Mouse (Mus musculus) layer of hippocampus, postnatal 25 days (tissue): ENCODE measurements around the gene Fam174b. TPM values are rescaled to one million over a fixed set of nuclear protein-coding genes. Genes with fewer than 3 reads are reported as not detected.

Experiments
- DNase-seq, 2 experiments: peaks; one replicate each; pipeline ENCODE4 v3.0.0; 2022; ENCODE audit warnings: mixed read lengths in 2 of 2, low spot score in 1 of 2; ENCODE audit errors: extremely low spot score in 1 of 2
- total RNA-seq, 2 experiments: library from RNA; stranded (reverse); gene quantifications; 2 replicates each; pipeline ENCODE4 v1.2.3; 2021

The Fam174b gene
- total RNA-seq, 2 experiments from 2014 or later = 29.2 to 29.6 TPM

DNA sequence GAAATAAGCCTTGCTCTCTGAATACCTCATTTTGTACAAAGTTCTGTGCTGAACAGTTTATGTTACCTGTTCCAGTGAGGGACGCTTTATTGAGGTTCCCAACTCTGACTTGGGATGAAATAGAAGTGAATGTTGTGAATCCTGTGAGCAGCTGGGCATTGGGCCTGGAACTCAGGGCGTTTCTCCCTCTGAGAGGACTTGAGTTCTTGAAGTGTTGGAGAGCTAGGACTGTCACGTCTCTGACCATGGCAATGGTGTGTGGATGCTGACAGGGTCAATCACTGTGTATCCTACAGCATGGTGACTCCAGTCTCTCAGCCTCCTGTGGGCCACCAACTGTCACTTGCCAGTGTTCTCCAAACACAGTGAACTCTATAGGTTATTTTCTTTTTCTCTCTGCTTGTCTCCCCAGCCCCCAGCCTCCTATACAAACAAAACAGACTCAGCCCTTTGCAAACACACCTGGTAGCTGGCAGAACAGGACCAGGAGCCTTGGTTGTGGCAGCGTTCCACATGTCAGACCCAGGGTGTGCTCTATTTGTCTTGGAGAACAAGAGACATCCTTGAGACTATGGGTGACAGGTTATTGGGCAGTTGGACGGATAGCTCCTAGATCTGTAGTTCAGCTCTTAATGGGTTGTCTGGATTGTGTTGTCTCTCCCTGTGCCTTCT is 8.5 kb downstream of the Fam174b start:
- no peak for DNase-seq

DNA sequence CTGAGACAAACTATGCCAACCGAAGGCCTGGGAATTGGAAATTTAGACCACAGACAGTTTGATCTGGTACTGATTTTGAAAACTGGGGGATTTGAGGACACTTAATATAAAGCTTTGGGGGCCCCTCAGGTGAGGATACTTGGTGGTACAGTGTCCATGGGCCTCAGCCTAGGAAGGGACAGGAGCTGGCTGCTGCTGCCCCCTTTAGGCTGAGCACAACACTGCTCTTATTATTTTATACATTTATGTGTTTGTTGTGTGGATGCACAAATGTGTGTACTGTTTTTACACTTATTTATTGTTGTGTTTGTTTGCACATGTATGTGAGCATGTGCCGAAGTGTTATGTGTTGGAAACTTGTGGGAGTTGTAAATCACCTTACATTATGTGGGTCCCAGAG is 9.2 kb downstream of the Fam174b start:
- peak in 1 of 2 experiments; percentile 20 for DNase-seq

DNA sequence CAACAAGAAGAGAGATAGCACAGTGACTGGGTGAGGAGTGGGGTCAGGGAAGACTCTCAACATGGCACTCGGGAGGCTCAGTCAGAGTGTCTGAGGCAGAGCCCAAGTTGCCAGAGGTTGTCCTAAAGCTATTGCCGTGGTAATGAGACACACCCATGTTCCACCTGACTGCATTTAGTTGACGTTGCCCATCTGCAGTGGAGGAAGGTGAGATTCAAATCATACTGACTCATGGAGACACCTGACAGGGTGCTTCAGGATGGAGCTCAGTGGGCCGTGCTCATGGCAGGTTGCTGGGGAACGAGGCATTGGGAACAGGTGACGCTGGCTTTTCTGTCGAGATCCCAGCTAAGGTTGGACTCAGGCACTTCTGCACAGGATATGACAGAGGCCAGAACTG is 9.9 kb downstream of the Fam174b start:
- DNase-seq = no peak

DNA sequence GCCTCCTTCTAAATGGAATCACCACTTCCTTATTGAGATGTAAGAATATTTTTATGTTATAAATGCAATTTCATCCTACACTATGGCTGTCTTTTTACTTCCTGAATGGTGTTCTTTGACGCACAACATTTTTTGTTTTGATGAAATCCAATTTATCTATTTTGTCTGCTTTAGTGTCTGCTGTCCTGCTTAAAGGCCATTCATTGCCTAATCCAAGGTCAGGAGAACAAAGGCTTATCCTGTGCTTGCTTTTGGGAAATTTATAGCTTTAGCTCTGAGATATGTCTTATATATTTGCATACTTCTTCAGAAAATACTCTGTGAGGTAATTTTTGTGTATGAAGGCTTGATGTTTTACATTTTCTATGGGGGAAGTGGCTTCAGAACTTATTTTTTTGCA is 13.5 kb downstream of the Fam174b start:
- DNase-seq = no peak

DNA sequence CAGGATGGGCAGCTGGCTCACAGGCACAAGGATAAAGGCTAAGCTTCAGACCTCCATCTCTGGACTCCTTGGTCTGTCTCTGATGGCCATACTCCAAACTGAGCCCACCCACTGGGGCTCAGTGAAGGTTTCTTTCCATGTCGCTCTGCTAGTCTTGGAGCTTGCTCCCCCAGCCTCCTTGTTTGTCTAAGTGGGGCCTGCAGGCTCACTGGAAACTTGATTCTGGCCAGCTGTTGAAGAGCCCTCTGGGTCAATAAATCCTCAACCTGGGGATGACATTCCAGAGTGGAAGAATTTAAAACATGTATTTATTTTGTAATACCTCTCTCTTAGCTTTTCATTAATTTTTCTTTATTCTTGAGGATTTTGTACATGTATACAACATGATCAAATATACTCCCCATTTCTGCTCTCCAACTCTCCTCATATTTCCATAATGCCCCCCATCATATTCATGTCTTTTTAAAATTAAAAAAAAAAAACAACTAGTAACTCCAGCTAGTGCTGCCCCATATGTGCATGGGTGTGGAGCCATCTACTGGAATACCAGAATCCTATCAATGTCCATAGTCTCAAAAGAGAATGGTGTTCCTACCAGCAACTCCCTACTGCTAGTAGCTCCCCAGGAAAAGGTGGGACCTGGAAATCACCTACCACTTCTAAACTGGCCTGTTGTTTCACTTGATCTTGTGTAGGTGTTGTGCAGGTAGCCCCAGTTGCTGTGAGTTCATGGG is 15.4 kb downstream of the Fam174b start:
- no peak for DNase-seq

DNA sequence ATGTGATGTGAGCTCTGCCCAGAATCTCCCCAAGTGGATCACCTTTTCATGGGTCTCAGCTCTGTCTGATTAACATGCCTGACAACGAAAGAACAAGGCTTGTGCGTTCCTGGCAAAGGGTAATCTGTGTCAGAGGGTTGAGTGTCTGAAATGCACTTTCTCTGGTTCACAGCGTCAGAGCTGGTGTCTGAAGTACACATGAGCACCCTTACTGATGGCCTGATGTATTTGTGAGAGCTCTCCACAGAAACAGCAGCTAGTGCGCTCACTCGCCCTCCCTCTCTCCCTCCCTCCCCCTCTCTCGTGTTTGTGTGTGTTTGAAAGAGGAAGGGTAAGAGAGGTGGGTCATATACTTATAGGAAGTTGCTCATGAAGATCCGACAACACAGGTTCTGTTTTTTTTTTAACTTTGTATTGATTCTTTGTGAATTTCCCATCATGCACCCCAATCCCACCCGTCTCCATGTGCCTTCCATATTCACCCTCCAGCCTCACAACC is 21.6 kb downstream of the Fam174b start:
- DNase-seq = no peak

DNA sequence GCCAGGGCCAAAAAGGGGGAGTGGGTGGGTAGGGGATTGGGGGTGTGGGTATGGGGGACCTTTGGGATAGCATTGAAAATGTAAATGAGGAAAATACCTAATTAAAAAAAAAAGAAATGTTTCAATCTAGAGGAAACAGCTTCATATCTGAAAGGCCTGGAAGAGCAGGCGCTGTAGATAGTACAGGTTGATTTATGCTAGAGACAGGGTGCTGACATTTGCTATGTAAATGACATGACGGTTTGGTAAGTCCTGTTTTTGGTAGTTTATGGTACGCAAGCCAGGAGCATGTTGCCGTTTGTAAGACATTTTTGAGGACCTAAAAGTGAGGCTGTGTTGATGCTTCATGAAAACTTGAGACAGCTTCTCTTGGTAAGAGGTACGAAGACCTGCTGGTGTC is 24.6 kb downstream of the Fam174b start:
- no peak for DNase-seq

DNA sequence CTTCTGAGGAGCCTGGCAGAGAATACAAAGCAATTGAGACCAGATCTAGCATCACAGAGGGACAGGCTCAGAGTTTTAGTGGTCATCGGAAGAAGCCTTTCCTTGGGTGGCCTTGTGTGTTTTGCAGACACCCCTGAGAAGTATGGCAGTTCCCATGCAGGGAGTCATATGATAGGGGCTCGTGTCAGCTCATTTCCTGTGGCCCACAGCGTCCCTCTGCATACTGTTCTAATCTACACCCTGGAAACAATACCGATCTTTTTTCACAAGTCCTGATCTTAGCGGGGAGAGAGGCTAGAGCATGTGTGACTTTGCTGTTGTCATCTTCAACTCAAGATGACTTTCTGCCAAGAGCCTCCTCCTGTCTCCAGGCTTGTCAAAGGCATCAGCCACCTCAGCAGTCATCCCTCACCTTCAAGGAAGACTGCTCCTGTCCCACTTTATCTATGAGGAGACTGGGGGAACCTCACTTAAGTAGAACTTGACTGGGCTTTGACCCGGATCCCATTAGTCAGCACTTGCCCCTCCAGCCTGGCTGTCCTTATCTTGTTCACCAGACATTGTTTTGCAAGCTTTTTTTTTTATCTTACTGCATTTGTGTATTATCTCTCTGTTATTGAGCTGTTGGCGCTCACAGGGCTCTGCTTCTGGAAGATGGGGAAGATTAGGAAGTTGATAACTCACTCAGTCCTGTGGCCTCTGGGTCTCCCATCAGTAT is 25.2 kb downstream of the Fam174b start:
- DNase-seq = no peak

DNA sequence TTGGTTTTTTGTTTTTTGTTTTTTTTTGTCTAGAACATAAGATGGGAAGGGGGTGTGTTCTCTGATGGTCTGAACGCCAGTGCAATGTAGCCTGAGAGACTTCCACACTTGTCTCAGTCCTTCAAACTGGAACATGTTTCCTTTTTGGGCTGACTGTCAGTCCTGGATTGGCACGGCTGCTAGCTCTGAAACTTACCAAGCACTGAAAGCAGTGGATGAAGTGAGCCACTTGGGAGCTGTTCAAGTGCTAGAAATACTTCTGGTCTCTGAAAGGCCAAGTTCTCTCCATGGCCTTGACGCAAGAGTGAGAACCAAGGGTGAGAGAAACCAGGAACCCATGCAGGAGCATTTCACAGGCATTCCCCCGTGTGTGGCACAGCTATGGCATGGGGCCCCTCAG is 29.1 kb downstream of the Fam174b start:
- no peak for DNase-seq

DNA sequence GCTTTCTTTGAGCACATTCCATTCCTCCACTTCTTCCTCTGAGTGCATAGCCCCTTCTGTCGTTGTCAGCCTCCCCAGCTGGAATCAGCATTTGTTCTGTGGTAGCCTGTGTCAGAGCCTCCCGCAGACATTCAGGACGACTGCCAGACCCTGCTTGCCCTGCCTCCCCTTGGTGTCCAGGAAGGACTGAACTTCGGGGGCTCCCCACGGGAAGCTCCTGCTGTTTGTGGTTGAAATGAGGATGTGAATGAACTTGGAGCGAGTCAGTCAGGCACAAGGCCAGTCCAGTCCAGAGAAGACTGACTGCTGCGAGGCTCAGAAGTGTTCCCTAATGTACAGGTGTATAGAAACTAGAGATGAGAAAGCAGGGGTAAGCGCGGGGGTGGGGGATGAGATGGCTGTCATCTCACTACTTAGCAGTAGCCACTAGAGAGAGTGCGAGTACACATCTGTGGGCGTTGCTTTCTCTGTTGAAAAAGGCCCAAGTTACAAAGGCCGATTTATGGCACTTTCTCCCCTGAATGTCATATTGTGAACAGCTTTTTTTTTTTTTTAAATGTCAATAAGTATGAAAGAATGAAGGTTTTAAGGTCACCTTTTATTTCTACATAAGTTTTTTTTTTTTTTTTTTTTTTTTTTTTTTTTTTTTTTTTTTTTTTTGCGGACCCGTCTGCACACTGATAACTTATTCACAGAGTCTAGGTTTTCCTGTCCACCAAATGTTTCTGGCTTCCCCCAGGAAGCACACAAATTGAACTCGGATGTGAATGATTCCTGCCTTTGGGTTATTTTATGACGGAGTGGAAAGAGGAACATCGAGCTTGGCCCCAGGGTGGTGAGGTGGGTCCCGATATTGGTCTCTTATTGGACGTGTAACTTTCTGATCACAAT is 31.5 kb downstream of the Fam174b start:
- no peak for DNase-seq

DNA sequence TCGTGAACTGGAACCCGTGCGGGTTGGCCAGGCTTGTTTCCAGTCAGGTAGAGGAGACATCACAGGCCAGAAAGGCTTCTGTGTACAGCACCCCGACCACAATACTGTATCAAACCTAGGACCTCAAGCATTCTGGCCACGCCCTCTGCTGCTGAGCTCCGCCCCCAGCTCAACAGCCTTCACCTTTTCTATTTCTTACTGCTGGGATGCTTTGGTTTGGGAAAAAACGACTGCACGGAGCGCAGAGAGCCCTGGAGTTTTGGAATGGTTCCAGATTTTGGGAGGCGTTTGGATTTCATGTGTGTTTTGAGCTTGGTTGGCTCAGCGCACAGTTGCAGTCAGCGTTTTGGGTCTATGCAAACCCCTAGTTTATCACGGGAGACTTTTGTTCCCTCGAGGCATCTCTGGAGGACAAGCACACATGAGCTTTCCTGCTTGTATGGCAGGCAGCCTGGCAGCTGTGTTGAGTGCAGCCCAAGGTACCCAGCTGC is 32.2 kb downstream of the Fam174b start:
- no peak for DNase-seq

DNA sequence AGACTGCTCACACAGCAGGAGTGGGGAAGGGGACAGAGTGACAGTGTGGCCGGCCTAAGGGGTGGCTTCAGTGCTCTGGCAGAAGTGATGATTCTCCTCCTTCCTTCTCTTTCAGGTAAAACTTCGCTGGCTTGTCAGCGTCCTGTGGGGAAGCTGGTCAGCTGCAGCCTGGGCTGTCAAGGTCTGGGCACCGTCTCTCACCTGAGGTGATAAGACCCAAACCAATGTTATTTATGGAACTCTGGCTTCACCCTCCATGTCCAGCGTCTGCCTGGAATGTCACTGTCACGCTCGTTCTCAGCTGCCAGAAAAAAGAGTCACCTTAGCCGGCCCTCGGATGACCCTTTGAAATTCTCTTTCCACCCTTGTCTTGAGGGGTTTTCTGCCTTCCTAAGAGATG is 34.7 kb downstream of the Fam174b start:
- DNase-seq = no peak

DNA sequence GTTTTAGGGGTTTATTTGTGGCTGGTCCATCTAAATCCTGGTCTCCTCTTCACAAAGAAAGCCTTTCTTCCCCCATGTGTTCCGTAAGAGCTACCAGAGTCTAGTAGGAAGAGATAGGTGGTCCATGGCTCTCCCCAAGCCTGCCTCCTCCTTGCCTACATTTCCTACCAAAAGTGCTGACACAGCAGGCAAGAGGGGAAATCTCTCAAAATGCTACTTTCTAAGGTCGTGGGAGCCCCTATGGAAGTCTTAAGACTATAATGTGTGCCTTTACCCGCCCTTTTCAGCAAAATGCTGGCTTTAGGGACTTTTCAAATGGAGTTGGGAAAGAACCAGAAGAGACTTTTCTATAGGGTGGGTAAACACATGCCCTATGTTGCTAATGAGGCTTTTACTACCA is 37.7 kb downstream of the Fam174b start:
- no peak for DNase-seq

DNA sequence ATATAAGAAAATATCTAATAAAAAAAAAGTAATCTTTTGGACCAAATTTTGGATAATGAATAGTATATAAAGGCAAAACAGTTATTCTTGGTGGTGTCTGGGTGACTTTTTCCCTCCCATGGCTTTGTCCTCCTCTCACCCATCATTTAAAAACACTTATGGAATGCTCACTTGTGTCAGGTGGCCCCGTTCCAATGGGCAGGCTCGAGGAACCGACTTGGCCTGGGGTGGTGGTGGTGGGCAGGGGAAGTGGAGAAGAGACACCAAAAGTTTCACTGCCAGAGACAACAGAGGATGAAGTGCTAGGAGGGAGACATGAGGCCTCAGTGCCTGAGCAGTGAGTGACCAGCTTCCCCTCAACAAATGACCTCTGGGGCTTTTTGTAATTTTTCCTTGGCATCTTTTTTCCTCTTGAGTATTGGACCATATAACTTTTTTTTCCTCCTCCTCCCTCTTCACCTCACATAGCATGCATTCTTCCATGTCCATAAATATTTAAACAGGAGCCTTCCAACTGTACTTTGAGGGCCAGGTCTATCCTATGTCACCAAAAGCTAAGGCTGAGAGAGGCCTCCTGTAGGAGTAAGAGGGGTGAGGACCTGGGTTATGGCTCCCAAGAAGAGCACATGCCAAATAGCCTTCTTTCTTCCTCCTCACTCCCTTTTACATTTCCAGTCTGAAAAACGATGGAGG is 44.8 kb downstream of the Fam174b start:
- DNase-seq = no peak

DNA sequence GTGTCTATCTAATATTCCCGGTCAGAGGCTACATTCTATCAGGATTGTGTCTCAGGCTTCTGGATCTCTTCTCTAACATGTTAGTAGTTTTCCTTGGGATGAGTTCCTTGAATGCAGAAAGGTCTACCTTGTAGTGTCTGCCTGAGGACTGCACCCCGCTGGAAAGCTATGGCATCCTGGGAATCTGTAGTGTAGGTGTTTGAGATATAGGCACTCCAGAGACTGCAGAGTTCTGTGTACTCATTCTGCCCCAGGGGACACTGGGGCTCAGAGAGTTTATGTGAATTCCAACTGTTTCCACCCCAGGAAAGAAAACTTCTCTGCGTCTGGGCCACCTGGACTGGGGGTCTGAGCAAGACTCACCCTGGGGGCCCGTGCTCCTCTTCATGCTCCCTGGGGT is 45.7 kb downstream of the Fam174b start:
- no peak for DNase-seq

DNA sequence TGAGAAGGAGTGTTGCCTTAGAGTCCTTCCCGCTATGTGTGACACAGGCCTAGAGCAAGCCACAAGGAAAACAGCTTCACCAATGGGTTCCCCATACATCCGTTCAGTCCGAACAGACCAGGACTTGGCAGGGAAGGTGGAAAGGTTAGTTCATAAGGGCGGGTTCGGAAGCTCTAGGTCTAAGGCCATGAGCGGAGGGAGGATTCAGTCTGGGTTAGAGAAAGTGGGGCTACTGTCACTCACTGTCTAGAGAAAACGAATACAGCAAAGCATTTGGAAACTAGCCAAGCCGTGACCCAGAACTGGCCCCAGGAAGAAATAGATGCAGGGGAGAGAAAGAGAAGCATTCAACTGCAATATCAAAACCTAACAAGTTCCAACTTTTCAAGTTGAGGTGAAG is 47.4 kb downstream of the Fam174b start:
- DNase-seq = no peak

DNA sequence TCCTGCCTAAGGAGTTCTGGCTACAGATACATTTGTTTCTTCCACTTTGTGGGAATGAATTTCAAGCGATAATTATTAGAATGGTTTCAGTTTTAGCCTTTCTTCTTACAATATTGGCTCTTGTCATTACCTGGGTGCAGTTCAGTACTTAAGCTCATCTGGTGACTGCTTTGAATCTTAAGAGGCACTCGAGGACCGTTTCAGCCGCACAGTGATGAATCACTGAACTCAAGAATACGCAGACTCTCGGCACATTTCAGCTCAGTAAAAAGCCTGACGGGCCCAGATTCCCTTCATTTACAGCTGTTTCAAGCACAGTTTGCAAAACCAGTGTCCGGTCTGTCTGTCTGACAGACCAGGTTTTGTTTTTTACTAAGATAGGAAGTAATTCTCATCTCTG is 51.0 kb downstream of the Fam174b start:
- DNase-seq = no peak

DNA sequence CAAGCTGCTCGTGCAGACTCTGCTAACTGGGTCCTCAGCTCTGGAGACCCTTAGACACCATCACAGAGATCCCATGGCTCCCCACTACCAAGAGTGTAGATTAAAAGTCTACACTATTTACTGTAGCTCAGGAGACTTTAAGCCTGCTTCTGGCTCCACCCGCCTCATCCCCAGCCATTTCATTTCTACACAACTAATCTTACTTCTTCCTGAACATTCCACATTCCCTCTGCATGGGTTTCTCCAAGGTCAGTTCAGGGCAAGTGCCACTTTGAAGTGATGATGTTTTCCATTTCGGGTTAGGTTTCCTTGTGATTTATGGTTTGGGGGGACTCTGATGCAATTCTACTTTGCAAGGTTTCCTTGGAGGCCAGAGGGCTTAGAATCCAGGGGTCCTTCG is 52.1 kb downstream of the Fam174b start:
- no peak for DNase-seq

DNA sequence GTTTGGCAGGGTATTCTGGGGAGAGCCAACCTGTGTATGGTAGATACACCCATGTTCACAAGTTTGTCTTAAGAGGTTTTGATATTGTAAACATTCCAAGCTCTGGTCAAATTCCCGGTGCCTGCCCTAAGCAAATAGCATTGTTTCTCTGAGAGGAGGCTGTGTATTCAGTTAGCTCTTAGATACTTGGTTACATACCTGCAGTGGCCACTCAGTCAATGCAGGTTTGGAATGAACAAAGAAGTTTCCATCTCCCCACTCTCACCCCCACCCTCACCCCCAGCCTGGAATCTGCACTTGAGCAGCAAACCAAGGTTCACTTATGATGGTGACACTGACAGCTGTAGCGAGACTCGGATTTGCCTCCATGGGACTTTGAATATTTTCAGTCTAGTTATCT is 52.5 kb downstream of the Fam174b start:
- no peak for DNase-seq

DNA sequence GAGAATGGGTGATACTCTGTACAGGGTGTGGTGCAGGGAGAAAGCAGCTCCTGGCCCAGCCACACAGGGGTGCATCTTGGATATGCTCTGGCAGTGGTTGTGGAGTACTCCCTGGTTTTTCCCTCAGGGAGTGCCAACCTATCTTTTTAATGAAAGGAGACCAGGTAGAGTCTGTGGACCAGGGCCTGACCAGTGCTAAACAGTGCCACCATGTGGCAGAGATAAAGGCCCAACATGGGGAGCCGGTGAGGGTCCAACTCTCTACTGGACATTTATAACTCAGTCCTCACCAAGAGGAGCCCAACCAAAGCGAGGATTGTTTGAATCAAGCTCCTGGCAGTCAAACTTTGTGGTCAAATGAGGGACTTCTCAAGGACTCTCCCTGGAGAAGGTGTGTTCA is 69.2 kb downstream of the Fam174b start:
- DNase-seq = peak; percentile 8 to 9
